Mouse (Mus musculus) gastrocnemius, adult 8-10 months (tissue): Measurements from ENCODE around the gene Gm11127. TPM values are rescaled to one million over a fixed set of nuclear protein-coding genes. Genes with fewer than 3 reads are reported as not detected.
A peak's percentile ranks its signal among the peaks of the same experiment; 100 is the strongest.
"Not testable (repeated sequence)": the region's sequence is repeated elsewhere in the genome, so short reads cannot be mapped to it uniquely, and the experiment has no call there.

Experiments used
- DNase-seq, 2 experiments: peaks; one replicate each; pipeline ENCODE4 v3.0.0; 2022; ENCODE audit warnings: low spot score in 2 of 2
- total RNA-seq, 4 experiments: library from RNA; stranded (reverse); gene quantifications; 2 replicates each; pipeline ENCODE4 v1.2.4; 2022

Gene Gm11127
- total RNA-seq, 4 experiments from 2014 or later = 1.8 to 2.7 (median 2.2) TPM

- not testable (repeated sequence) for DNase-seq
Observed at GRCm38 (mm10) chr17:36031583-36032331, 26.4 kb downstream of the Gm11127 start.

- not testable (repeated sequence) for DNase-seq
Observed at GRCm38 (mm10) chr17:36030703-36031582, 27.2 kb downstream of the Gm11127 start.

GRCm38 (mm10) chr17:36030046-36030702 is 28.0 kb downstream of the Gm11127 start:
- DNase-seq = not testable (repeated sequence)

GRCm38 (mm10) chr17:36028879-36029619 is 29.1 kb downstream of the Gm11127 start:
- DNase-seq = no peak

- no peak for DNase-seq
Observed at GRCm38 (mm10) chr17:36027663-36028062, 30.5 kb downstream of the Gm11127 start.

- no peak for DNase-seq
Observed at GRCm38 (mm10) chr17:36025901-36026300, 32.3 kb downstream of the Gm11127 start.

- no peak for DNase-seq
Observed at GRCm38 (mm10) chr17:36025197-36025596, 33.0 kb downstream of the Gm11127 start.

GRCm38 (mm10) chr17:36023710-36024654 is 34.2 kb downstream of the Gm11127 start:
- DNase-seq = no peak

GRCm38 (mm10) chr17:36022922-36023321 is 35.2 kb downstream of the Gm11127 start:
- DNase-seq = no peak

GRCm38 (mm10) chr17:36022098-36022497 is 36.1 kb downstream of the Gm11127 start:
- no peak for DNase-seq

- no peak for DNase-seq
Observed at GRCm38 (mm10) chr17:36021309-36021708, 36.9 kb downstream of the Gm11127 start.

- DNase-seq = peak; percentile 42 to 46
Observed at GRCm38 (mm10) chr17:36020191-36021073, 37.7 kb downstream of the Gm11127 start, which contains the start of gene H2-T24. Gene H2-T24 (minus strand): TSS chr17:36020560.

GRCm38 (mm10) chr17:36019519-36019918 is 38.7 kb downstream of the Gm11127 start:
- DNase-seq = no peak

GRCm38 (mm10) chr17:36018979-36019378 is 39.2 kb downstream of the Gm11127 start:
- DNase-seq = no peak

- DNase-seq = no peak
Observed at GRCm38 (mm10) chr17:36017046-36017445, 41.1 kb downstream of the Gm11127 start.

GRCm38 (mm10) chr17:36014977-36015376 is 43.2 kb downstream of the Gm11127 start:
- DNase-seq = no peak
